Mouse (Mus musculus) NIH3T3 (cell line): ENCODE results near the gene 1700020A23Rik.

Experiments used
- DNase-seq: peaks from one replicate; pipeline ENCODE4 v3.0.0-alpha.2; 2012; ENCODE audit warnings: low read depth

Gene 1700020A23Rik

GRCm38 (mm10) chr2:130451086-130451726, 46.1 kb downstream of the 1700020A23Rik start:
- no peak for DNase-seq

DNA sequence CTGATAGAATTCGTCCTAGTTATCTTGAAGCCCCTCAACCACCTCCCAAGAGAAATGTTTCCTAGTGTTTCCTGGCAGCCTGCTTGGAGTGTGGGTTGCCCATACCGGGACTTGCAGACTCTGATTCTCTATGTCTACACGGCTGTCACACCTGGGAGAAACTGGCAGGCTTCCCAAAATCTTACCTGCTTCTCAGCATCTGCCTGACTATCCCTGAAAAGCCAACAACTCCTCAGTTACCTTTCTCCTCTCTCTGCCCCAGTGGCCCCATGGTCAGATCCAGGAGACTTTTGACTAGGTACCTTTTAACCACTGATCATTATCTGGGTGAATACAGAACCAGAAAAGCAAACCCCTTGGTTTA, 46.6 kb downstream of the 1700020A23Rik start:
- no peak for DNase-seq

- no peak for DNase-seq
Observed at GRCm38 (mm10) chr2:130452266-130452665, 47.2 kb downstream of the 1700020A23Rik start.

DNA sequence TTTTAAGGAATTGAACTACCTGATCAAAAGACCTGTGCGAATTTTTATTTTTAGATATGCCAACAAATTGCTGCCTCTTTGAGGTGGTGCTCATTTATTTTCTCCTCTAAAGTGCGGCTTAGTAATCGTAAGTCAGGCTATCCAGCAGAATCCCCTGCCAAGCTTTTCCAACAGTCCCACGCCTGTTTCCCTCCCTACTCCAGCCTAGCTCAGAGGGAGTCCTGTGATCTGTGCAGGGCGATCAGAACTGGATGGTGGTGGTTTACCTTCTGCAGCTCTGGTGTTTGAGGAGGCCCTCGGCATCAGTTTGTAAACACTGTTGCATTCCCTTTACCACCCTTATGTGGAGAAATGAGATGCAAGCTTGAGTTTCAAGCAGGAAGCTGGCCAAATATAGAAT, 48.4 kb downstream of the 1700020A23Rik start:
- DNase-seq = no peak

DNA sequence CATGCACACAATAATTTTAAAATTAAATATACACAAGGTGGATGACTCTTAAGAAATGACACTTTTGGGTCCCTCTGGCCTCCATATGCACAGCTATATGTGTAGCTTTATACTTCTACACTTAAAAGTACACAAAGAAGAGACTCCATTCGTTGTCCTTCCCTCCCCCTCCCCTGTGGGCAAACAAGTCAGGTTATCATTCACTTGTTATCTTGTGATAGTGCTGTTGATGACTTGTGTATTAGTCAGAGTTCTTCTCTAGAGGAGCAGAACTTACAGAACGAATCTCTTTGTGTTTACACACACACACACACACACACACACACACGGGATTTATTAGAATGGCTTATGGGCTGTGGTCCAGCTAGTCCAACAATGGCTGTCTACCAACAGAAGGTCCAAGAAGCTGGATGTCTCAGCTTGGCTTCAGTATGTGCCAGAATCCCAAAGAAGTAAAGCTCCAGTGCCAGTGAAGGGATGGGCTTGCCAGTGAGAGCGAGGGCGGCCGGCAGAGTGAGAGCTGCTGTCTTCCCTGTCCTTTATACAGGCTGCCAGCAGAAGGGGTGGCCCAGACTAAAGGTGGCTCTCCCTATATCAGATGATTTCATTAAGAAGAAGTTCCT, 49.8 kb downstream of the 1700020A23Rik start:
- DNase-seq = peak; percentile 66
